Mouse (Mus musculus) lung, adult 2 months (tissue): Measurements from ENCODE around the gene Akt1s1. TPM values are rescaled to one million over a fixed set of nuclear protein-coding genes. Genes with fewer than 3 reads are reported as not detected.

ENCODE experiments used
- DNase-seq: peaks from one replicate; pipeline ENCODE4 v3.0.0; 2022
- H3K4me1 ChIP-seq: fragments of 200-500 bp; 2 replicates; pipeline ENCODE4 v1.6.1; 2011; ENCODE audit warnings: low read length; ENCODE audit not compliant: control insufficient read depth, insufficient read depth
- H3K4me3 ChIP-seq: fragments of 200-500 bp; replicated peaks from 2 replicates; pipeline ENCODE3; 2011; ENCODE audit warnings: low read depth, mild to moderate bottlenecking, control low read depth, low read length; ENCODE audit errors: extremely low read depth
- CTCF ChIP-seq: fragments of 200-500 bp; IDR thresholded peaks from 2 replicates; pipeline ENCODE4 v1.5.1; 2011; ENCODE audit warnings: mild to moderate bottlenecking, low read length, control low read depth; ENCODE audit not compliant: insufficient read depth
- POLR2A ChIP-seq: fragments of 200-500 bp; IDR thresholded peaks from 2 replicates; pipeline ENCODE4 v1.6.1; 2011; ENCODE audit warnings: low read depth, mild to moderate bottlenecking, control low read depth, low read length, borderline replicate concordance; ENCODE audit errors: extremely low read depth
- WGBS: fragments of 180-500 bp; shearing (Covaris S2); methylation state at CpG from one replicate; pipeline ENCODE4 v1.1.7; 2018; 5-methylcytosine and 5-hydroxymethylcytosine counted together
- polyA plus RNA-seq: library from polyadenylated mRNA; depleted of rRNA; stranded (reverse); fragments of >200 nt; gene quantifications from 2 replicates; pipeline ENCODE4 v1.2.3, GENCODE M21; 2012

The Akt1s1 gene
- polyA plus RNA-seq, 1 experiment = 96.6 TPM

DNA sequence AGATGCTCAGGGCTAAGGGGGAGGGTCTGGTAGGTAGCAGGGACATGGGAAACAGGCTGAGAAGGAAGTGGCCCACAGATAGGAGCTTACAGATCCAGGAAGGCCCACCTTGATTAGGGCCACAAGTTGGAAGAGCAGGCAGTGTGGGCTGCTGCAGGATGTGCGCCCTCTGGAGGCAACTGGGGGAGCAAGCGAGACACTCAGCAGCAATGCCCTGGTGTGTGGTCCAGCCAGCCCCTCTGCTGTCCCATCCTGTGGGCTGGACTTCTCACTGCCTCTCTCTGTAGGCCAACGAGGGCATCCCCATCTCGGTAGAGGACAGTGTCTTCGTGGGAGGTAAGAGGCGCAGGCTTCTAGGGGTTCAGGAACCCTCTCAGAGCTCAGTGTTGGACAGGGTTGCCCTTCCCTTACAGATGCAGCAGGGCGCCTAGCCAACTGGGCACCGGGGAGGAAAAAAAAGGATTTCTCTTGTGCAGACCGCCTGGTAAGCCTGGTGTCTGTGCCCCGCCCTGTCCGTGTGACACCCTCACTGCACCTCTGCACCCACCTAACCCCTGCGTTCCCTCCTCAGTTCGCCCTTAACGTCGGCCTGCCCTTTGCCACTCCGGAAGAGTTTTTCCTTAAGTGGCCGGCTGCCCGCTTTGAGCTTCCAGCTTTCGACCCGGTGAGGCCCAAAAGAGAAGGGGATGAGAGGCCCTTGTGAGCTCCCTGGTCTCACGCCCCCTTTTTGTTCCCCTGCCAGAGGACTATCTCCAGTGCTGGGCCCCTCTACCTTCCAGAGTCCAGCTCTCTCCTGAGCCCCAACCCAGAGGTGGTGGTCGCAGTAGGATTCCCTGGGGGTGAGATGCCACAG, 12.0 kb downstream of the Akt1s1 start:
- peaks cover 11% of the 10 kb centered on the region for H3K4me1 ChIP-seq
- TF ChIP-seq CTCF = peak; percentile 83
- no peak for TF ChIP-seq POLR2A
- no peak overlapping the region for H3K4me3 ChIP-seq
- DNase-seq = peak; percentile 67
- WGBS = 44% methylated on average over 22 of the region's 22 CpGs

DNA sequence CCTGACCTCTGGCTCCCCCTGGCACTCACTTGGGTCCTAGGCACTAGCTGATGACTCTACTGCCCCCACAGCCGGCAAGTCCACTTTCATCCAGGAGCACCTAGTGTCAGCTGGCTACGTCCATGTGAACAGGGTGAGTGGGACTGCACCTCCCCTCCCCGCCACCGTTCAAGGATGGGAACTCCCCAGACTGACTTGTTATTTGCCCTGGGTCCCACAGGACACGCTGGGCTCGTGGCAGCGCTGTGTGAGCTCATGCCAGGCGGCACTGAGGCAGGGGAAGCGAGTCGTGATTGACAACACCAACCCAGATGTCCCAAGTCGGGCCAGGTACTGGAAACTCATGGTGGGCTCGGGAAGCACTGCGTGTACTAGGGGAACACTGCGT, 12.6 kb downstream of the Akt1s1 start:
- 79% methylated on average over 14 of the region's 14 CpGs for WGBS
- Histone ChIP-seq H3K4me1 (peaks cover 16% of the 10 kb centered on the region), H3K4me3 (no peak overlapping the region)
- no peak for DNase-seq
- TF ChIP-seq CTCF (no peak), POLR2A (no peak)

DNA sequence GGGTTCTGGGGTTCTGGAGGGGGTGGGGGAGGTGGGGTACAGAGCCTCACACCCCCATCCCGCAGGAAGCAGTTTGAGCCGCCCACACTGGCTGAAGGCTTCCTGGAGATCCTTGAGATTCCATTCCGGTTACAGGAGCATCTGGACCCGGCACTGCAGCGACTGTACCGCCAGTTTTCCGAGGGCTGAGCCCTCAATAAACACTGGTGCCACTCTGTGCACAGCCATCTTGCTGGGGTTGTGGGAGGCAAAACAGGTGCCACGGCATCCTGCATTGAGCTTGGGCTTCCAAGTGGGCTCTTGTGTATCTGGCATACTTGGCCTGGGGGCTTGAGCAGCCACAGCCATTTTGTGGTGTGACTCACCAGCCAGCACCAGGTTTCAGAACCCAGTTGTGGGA, 13.6 kb downstream of the Akt1s1 start:
- no peak for TF ChIP-seq CTCF
- no peak for TF ChIP-seq POLR2A
- no peak for DNase-seq
- no peak overlapping the region for H3K4me3 ChIP-seq
- 53% methylated on average over 8 of the region's 8 CpGs for WGBS
- peaks cover 26% of the 10 kb centered on the region for H3K4me1 ChIP-seq

DNA sequence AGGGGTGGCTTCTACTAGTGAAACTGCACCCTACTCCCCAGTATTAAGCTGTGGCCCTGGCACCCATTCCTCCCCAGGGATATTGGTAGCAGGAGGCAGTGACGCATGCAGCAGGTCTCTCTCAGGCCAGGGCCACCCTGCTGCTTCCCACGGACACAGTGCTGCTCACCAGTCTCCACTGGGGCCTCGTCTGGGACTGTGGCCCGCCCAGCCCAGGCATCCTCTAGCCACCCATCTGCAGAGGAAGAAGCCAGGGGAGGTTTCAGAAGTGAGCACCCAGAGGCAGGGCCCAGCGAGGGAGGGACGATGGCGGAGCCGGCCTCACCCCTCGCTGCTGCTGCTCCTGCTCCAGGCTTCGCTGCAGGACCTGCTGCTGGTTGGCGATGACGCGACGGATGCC, 14.4 kb downstream of the Akt1s1 start:
- DNase-seq = no peak
- no peak overlapping the region for H3K4me3 ChIP-seq
- WGBS = 85% methylated on average over 14 of the region's 14 CpGs
- peaks cover 27% of the 10 kb centered on the region for H3K4me1 ChIP-seq
- no peak for TF ChIP-seq POLR2A
- TF ChIP-seq CTCF = no peak

DNA sequence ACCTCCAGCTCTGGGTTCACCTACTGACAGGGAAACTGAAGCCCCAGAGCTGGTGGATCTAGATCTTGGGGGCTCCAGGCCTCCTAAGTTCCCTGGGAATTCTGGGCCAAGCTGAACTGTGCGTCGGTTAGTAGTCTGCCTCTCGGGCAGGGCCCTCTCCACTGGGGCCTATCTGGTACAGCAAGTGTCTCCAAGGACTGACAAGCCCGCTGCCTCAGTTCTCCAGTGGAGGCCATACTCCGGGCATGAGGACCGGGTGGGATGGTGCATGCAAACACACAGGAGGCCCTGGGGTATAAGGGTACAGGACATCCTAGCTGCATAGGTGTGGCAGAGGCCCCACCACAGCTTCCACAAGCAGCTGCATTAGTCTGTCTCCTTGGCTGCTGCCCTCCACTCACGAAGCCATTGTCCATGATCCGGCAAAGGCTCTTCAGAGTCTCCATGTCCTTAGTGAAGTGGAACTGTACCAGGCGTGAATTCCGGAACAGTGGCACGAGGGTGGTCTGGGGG, 15.2 kb downstream of the Akt1s1 start:
- 76% methylated on average over 11 of the region's 11 CpGs for WGBS
- TF ChIP-seq CTCF = no peak
- TF ChIP-seq POLR2A = no peak
- H3K4me1 ChIP-seq = peaks cover 28% of the 10 kb centered on the region
- H3K4me3 ChIP-seq = no peak overlapping the region
- DNase-seq = no peak

DNA sequence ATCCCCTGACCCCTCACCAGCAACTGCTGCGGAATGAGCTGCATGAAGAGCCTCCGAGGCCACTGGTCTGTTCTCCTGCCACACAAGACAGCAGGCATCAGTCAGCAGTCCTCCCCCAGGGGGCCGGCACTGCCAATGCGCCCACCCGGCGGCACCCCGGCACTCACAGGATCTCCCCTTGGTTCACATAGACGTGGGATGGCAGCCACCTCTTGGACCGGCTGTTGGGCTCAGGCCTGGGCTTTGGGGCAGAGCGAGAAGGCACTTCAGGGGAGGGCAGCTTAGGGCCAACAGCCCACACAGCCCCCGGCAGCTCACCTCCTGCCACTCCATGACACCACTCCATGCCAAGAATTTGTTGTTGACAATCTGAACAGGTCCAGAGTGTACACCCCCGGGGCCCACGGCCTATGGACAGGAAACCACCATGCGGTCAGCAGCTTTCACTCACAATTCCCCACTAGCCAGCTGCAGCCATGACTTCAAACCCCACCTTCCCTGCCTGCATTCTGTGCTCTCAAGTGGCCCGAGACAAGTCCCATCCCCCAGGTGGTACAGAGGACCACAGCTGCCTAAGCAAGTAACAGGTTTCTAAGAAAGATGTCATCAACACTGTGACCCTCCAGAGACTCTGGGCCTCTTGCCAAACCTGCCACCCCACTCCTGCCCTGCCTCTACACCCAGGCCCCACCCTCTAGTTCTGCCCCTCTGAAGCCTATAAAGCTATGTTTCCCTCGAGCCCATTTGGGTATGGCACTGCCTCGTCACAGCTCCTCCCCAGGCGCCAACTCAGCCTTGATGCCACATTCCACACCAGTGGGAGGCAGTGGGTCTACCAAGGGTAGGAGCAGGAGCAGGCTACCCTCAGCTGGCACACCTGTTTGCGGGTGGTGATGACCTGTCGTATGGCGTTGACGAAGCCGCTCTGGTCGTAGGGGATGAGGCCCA, 16.1 kb downstream of the Akt1s1 start:
- H3K4me3 ChIP-seq = no peak overlapping the region
- TF ChIP-seq POLR2A = no peak
- no peak for TF ChIP-seq CTCF
- DNase-seq = peak; percentile 23
- H3K4me1 ChIP-seq = peaks cover 28% of the 10 kb centered on the region
- 62% methylated on average over 24 of the region's 24 CpGs for WGBS

GRCm38 (mm10) chr7:44866276-44867009, 17.7 kb downstream of the Akt1s1 start:
- H3K4me3 ChIP-seq = no peak overlapping the region
- 21% methylated on average over 15 of the region's 15 CpGs for WGBS
- no peak for DNase-seq
- TF ChIP-seq POLR2A (peak; percentile 34; the same call in 1 of the 2 replicates), CTCF (peak; percentile 7; the same call in 1 of the 2 replicates)
- H3K4me1 ChIP-seq = peaks cover 26% of the 10 kb centered on the region

- H3K4me3 ChIP-seq = no peak overlapping the region
- TF ChIP-seq CTCF = no peak
- no peak for TF ChIP-seq POLR2A
- H3K4me1 ChIP-seq = peaks cover 26% of the 10 kb centered on the region
- DNase-seq = no peak
- WGBS = 50% methylated on average over 19 of the region's 19 CpGs
Observed at GRCm38 (mm10) chr7:44867010-44867702, 18.4 kb downstream of the Akt1s1 start.

DNA sequence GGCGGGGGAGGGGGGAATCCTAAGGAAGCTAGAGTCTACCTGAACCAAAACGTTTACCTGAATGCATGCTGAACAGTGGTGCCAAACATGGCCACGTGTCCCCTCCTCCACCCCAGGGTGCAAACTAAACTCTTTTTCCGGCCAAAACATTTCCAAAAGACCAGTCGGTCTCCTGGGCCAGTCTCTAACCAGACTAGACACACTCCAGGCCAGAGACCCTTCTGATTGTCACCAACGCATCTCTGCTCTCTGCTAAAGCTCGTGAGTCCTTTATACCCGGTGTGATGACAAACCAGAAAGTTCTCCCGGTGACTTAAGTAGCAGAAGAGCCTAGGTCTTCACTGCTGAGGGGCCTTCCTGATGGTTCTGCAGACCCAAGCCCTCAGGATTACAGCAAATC, 19.0 kb downstream of the Akt1s1 start:
- TF ChIP-seq POLR2A = no peak
- no peak for TF ChIP-seq CTCF
- Histone ChIP-seq H3K4me1 (peaks cover 26% of the 10 kb centered on the region), H3K4me3 (no peak overlapping the region)
- DNase-seq = no peak
- 33% methylated on average over 9 of the region's 9 CpGs for WGBS
